Mouse (Mus musculus) telencephalon, adult 2 months (tissue): ENCODE measurements around the gene Polg.

ENCODE experiments used
- DNase-seq: peaks from one replicate; pipeline ENCODE4 v3.0.0-alpha.2; 2011; ENCODE audit warnings: low read depth, low spot score

Polg gene

GRCm38 (mm10) chr7:79465461-79466044 lies 609 bp downstream of the Polg start:
- no peak for DNase-seq

- no peak for DNase-seq
Measured at GRCm38 (mm10) chr7:79464776-79465420, 1.3 kb downstream of the Polg start.

- DNase-seq: no peak
Measured at GRCm38 (mm10) chr7:79463376-79464077, 2.6 kb downstream of the Polg start.

- no peak for DNase-seq
Measured at GRCm38 (mm10) chr7:79461721-79462120, 4.4 kb downstream of the Polg start.

- DNase-seq: no peak
Measured at GRCm38 (mm10) chr7:79447486-79447885, 18.7 kb downstream of the Polg start.

- DNase-seq: no peak
Measured at GRCm38 (mm10) chr7:79447048-79447447, 19.1 kb downstream of the Polg start.

GRCm38 (mm10) chr7:79440035-79440434 lies 26.1 kb downstream of the Polg start:
- DNase-seq: no peak

- no peak for DNase-seq
Measured at GRCm38 (mm10) chr7:79428243-79428642, 37.9 kb downstream of the Polg start.

GRCm38 (mm10) chr7:79425804-79426203 lies 40.4 kb downstream of the Polg start:
- DNase-seq: no peak

GRCm38 (mm10) chr7:79422876-79423275 lies 43.3 kb downstream of the Polg start:
- no peak for DNase-seq

- no peak for DNase-seq
Measured at GRCm38 (mm10) chr7:79419950-79420349, 46.2 kb downstream of the Polg start.

- no peak for DNase-seq
Measured at GRCm38 (mm10) chr7:79414449-79415375, 51.5 kb downstream of the Polg start.

GRCm38 (mm10) chr7:79400296-79400695 lies 65.9 kb downstream of the Polg start:
- DNase-seq: no peak

- DNase-seq: no peak
Measured at GRCm38 (mm10) chr7:79398971-79399370, 67.2 kb downstream of the Polg start.

GRCm38 (mm10) chr7:79398426-79398825 lies 67.7 kb downstream of the Polg start:
- no peak for DNase-seq

- DNase-seq: no peak
Measured at GRCm38 (mm10) chr7:79397446-79397963, 68.7 kb downstream of the Polg start.
